Mouse (Mus musculus) left cerebral cortex, adult 2 months (tissue): ENCODE data around the gene Rpl22l1. TPM values are rescaled to one million over a fixed set of nuclear protein-coding genes. Genes with fewer than 3 reads are reported as not detected.
"Not testable (repeated sequence)": the region's sequence is repeated elsewhere in the genome, so short reads cannot be mapped to it uniquely, and the experiment has no call there.

Experiments
- DNase-seq, 2 experiments: peaks; one replicate each; pipeline ENCODE4 v3.0.0; 2021 to 2022; ENCODE audit warnings: low spot score in 2 of 2, mixed read lengths in 1 of 2; ENCODE audit errors: extremely low spot score in 1 of 2
- H3K27ac ChIP-seq: fragments of 200-600 bp; 2 replicates; pipeline ENCODE4 v1.8.1; 2022
- H3K4me3 ChIP-seq: fragments of 200-600 bp; 2 replicates; pipeline ENCODE4 v1.8.1; 2022
- CTCF ChIP-seq: fragments of 200-600 bp; IDR thresholded peaks from 2 replicates; pipeline ENCODE4 v1.8.1; 2022; ENCODE audit warnings: antibody characterized with exemption, mild to moderate bottlenecking, moderate library complexity
- intact Hi-C: fragments of 180-260 bp; cut with DNase I; formaldehyde crosslinking; loops from one replicate; pipeline ENCODE4 v1.15.1; 2025
- long read RNA-seq, 2 experiments: library from polyadenylated mRNA; stranded (forward); transcript quantifications; one replicate each; pipeline ENCODE4 v2.0.0; 2021; ENCODE audit warnings: borderline mapping rate in 2 of 2
- total RNA-seq, 2 experiments: library from RNA; stranded (reverse); gene quantifications; 2 replicates each; pipeline ENCODE4 v1.2.3; 2021

Gene Rpl22l1
- 100 to 1,000 TPM; 169 to 217 TPM for total RNA-seq
- long read RNA-seq, experiment 1, transcript Rpl22l1-206 (4 exons, 525 nt): major isoform, 27 of 46 reads
- long read RNA-seq, experiment 1, transcript Rpl22l1-201 (4 exons, 552 nt): minor isoform, 16 of 46 reads
- long read RNA-seq, experiment 1, partial matches to known transcripts: 0 of 46 reads
- long read RNA-seq, experiment 1, other reads (novel, unspliced or antisense): 1 of 46 reads
- long read RNA-seq, experiment 2, transcript Rpl22l1-201 (4 exons, 552 nt): minor isoform, 18 of 46 reads
- long read RNA-seq, experiment 2, transcript Rpl22l1-206 (4 exons, 525 nt): major isoform, 22 of 46 reads
- long read RNA-seq, experiment 2, partial matches to known transcripts: 1 of 46 reads
- long read RNA-seq, experiment 2, other reads (novel, unspliced or antisense): 1 of 46 reads

- intact Hi-C loops: loop anchor here (1.0 to 10.0 kb wide), 3 partner anchors 24 to 1989 kb away; partner anchors contain the start of genes Eif5a2, Mynn and Sec62
- no peak for TF ChIP-seq CTCF
- DNase-seq: peak; percentile 98 to 99
- Histone ChIP-seq H3K4me3 (peak within 1 kb of the TSS; percentile 94), H3K27ac (peak within 1 kb of the TSS; percentile 94)
Measured at GRCm38 (mm10) chr3:28805301-28806097, at the start of gene Rpl22l1. Rpl22l1 (plus strand) TSS chr3:28805436.

GRCm38 (mm10) chr3:28755477-28755876 is 49.8 kb upstream of the Rpl22l1 start:
- TF ChIP-seq CTCF: no peak
- intact Hi-C loops: no loop called here
- no peak for DNase-seq
- Histone ChIP-seq H3K4me3 (no peak overlapping the region), H3K27ac (no peak overlapping the region)

- DNase-seq: no peak
- intact Hi-C loops: no loop called here
- TF ChIP-seq CTCF: no peak
- Histone ChIP-seq H3K27ac (no peak overlapping the region), H3K4me3 (no peak overlapping the region)
Measured at GRCm38 (mm10) chr3:28761225-28761789, 43.9 kb upstream of the Rpl22l1 start.

GRCm38 (mm10) chr3:28766935-28767334 is 38.3 kb upstream of the Rpl22l1 start:
- TF ChIP-seq CTCF: no peak
- Histone ChIP-seq H3K4me3 (no peak overlapping the region), H3K27ac (no peak overlapping the region)
- intact Hi-C loops: no loop called here
- no peak for DNase-seq

GRCm38 (mm10) chr3:28768222-28768621 is 37.0 kb upstream of the Rpl22l1 start:
- Histone ChIP-seq H3K27ac (no peak overlapping the region), H3K4me3 (no peak overlapping the region)
- intact Hi-C loops: no loop called here
- no peak for TF ChIP-seq CTCF
- no peak for DNase-seq

- DNase-seq, intact Hi-C loops, H3K4me3 ChIP-seq, H3K27ac ChIP-seq: not testable (repeated sequence)
- TF ChIP-seq CTCF: peak; percentile 1; the same call in 1 of the 2 replicates
Measured at GRCm38 (mm10) chr3:28772919-28773318, 32.3 kb upstream of the Rpl22l1 start.

- no peak for DNase-seq
- no peak overlapping the region for H3K4me3 ChIP-seq
- H3K27ac ChIP-seq: no peak overlapping the region
- intact Hi-C loops: no loop called here
- no peak for TF ChIP-seq CTCF
Measured at GRCm38 (mm10) chr3:28775361-28775760, 29.9 kb upstream of the Rpl22l1 start.

GRCm38 (mm10) chr3:28775958-28776357 is 29.3 kb upstream of the Rpl22l1 start:
- Histone ChIP-seq H3K27ac (no peak overlapping the region), H3K4me3 (no peak overlapping the region)
- intact Hi-C loops: no loop called here
- TF ChIP-seq CTCF: no peak
- no peak for DNase-seq

- Histone ChIP-seq H3K4me3 (no peak overlapping the region), H3K27ac (no peak overlapping the region)
- no peak for TF ChIP-seq CTCF
- intact Hi-C loops: no loop called here
- DNase-seq: no peak
Measured at GRCm38 (mm10) chr3:28776491-28776890, 28.7 kb upstream of the Rpl22l1 start.

GRCm38 (mm10) chr3:28780511-28780910 is 24.7 kb upstream of the Rpl22l1 start:
- Histone ChIP-seq H3K27ac (no peak overlapping the region), H3K4me3 (peak overlapping the region; percentile 88)
- no peak for DNase-seq
- intact Hi-C loops: no loop called here
- no peak for TF ChIP-seq CTCF

GRCm38 (mm10) chr3:28780994-28781393 is 24.2 kb upstream of the Rpl22l1 start, which contains the start of gene Eif5a2:
Eif5a2 (plus strand) TSS chr3:28781276.
- peak; percentile 91 to 93 for DNase-seq
- no peak for TF ChIP-seq CTCF
- Histone ChIP-seq H3K27ac (peak within 1 kb of the TSS; percentile 57), H3K4me3 (peak within 1 kb of the TSS; percentile 88)
- intact Hi-C loops: loop anchor here (1.0 kb wide), 1 partner anchor 25 kb away; no protein-coding TSS in a partner anchor

- Histone ChIP-seq H3K4me3 (peak overlapping the region; percentile 88), H3K27ac (peak overlapping the region; percentile 57)
- intact Hi-C loops: loop anchor here (1.0 kb wide), 1 partner anchor 25 kb away; no protein-coding TSS in a partner anchor
- TF ChIP-seq CTCF: no peak
- DNase-seq: peak in 1 of 2 experiments; percentile 17
Measured at GRCm38 (mm10) chr3:28781422-28781821, 23.8 kb upstream of the Rpl22l1 start.
